In the genomic region with DNA sequence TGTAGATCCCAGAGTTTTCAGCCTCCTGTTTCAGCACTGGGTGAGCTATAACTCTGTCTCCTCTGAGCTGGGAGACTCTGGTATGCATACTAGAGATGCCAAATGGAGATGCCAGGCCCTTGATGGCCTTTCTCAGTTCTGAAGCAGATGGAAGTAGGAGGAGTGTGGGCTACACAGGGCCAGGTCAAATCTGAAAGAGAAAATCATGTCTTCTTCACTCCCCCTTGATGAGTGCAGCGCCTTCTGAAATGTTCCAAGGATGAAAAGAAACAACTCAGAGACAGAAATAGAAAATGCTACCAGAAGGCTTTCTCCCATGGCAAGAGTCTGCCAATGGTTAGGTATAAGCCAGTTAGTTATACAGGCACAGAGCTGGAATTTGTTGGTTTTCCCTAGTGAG, we compare ENCODE assay signal across 25 mouse cellular contexts.
DNase-seq lines count a peak whose midpoint lies in the region; ATAC-seq lines count a peak whose summit lies in the region.
"Had no signal": no experiment of that assay in that cellular context is flagged by ENCODE, and none has a peak within 500 bp of the region (broad histone marks: within the 10 kb centered on the region; RNA-seq: fewer than 3 reads in every experiment).

No protein-coding gene starts in this region.

- 62% methylated on average over 1 of the region's 1 CpGs for WGBS in liver, embryonic 11.5 days

- ATAC-seq in liver, embryonic 11.5 days (replicated peaks; ENCODE audit: low FRiP score), result no peak
- ATAC-seq: activated CD4-positive, CD25-positive, alpha-beta regulatory T cell, adult 4 months; forebrain, embryonic 16.5 days; hindbrain, embryonic 16.5 days; Patski had no signal

- H3K9me3 ChIP-seq in liver, embryonic 11.5 days (ENCODE audit: control insufficient read depth, low read length), result no peaks in the 10 kb centered on the region
- H3K9me3 ChIP-seq: embryonic facial prominence, embryonic 13.5 days; heart, embryonic 13.5 days; hindbrain, embryonic 12.5 days had no signal

- no peak overlapping the region for H3K4me3 ChIP-seq in liver, embryonic 11.5 days (ENCODE audit: low read depth, low read length)
- H3K4me3 ChIP-seq: embryonic facial prominence, embryonic 13.5 days; forebrain, embryonic 12.5 days; gastrocnemius, adult 2 months; heart, embryonic 13.5 days; hindbrain, embryonic 12.5 days had no signal

- no peaks in the 10 kb centered on the region for H3K27me3 ChIP-seq in liver, embryonic 11.5 days (replicated peaks; ENCODE audit: control insufficient read depth, insufficient read depth, low read length)
- H3K27me3 ChIP-seq: CH12.LX; embryonic facial prominence, embryonic 13.5 days; heart, embryonic 13.5 days; hindbrain, embryonic 12.5 days; Patski had no signal

- H3K4me1 ChIP-seq in liver, embryonic 11.5 days (replicated peaks; ENCODE audit: control insufficient read depth, insufficient read depth, low read length), result no peaks in the 10 kb centered on the region
- H3K4me1 ChIP-seq: embryonic facial prominence, embryonic 13.5 days; heart, embryonic 13.5 days; hindbrain, embryonic 12.5 days had no signal

- no peak overlapping the region for H3K9ac ChIP-seq in liver, embryonic 11.5 days (ENCODE audit: low read depth, low read length)
- H3K9ac ChIP-seq: embryonic facial prominence, embryonic 13.5 days; forebrain, embryonic 12.5 days; heart, embryonic 13.5 days; hindbrain, embryonic 12.5 days had no signal

- DNase-seq in frontal cortex, adult 2 months (ENCODE audit: extremely low spot score in 1 of 2, low spot score in 1 of 2), result peak; percentile 30 to 36
- no peak for DNase-seq in frontal cortex, postnatal 10 days (ENCODE audit: low spot score in 2 of 2)
- peak; percentile 5 to 33 for DNase-seq in left cerebral cortex, adult 8-10 months (ENCODE audit: low spot score in 2 of 2)
- DNase-seq in left cerebral cortex, adult 11 months (ENCODE audit: low spot score), result no peak
- peak; percentile 5 for DNase-seq in right cerebral cortex, postnatal 25 days
- no peak for DNase-seq in right cerebral cortex, postnatal 4 days
- peak; percentile 49 for DNase-seq in telencephalon, adult 2 months (ENCODE audit: low read depth, low spot score)
- no peak for DNase-seq in liver, embryonic 11.5 days (ENCODE audit: low spot score)
- DNase-seq: adrenal gland, postnatal 14 days; cerebellum, adult 18-20 months; cerebellum, adult 9-11 months; cerebellum, postnatal 36 days; gastrocnemius, adult 2 months; gastrocnemius, postnatal 25 days; heart, adult 11 months; heart, postnatal 4 days had no signal

- no peaks in the 10 kb centered on the region for H3K36me3 ChIP-seq in liver, embryonic 11.5 days (ENCODE audit: control insufficient read depth, insufficient read depth, low read length)
- H3K36me3 ChIP-seq: embryonic facial prominence, embryonic 13.5 days; forebrain, embryonic 12.5 days; heart, embryonic 13.5 days; hindbrain, embryonic 12.5 days had no signal

- H3K4me2 ChIP-seq in liver, embryonic 11.5 days, result no peak overlapping the region
- H3K4me2 ChIP-seq: embryonic facial prominence, embryonic 13.5 days; forebrain, embryonic 12.5 days; heart, embryonic 13.5 days; hindbrain, embryonic 12.5 days had no signal

- H3K27ac ChIP-seq in liver, embryonic 11.5 days (ENCODE audit: low read depth, low read length), result no peak overlapping the region
- H3K27ac ChIP-seq: embryonic facial prominence, embryonic 13.5 days; forebrain, embryonic 12.5 days; gastrocnemius, adult 2 months; heart, embryonic 13.5 days; hindbrain, embryonic 12.5 days had no signal

Comparison
In these comparisons a context has a peak if more than half of its experiments do, and no peak if none do; other contexts are left out.
1. DNase-seq: peak in frontal cortex, adult 2 months (2 of 2), left cerebral cortex, adult 8-10 months (2 of 2), right cerebral cortex, postnatal 25 days (single experiment) and telencephalon, adult 2 months (single experiment); none in frontal cortex, postnatal 10 days (0 of 2), left cerebral cortex, adult 11 months (single experiment), right cerebral cortex, postnatal 4 days (single experiment) and liver, embryonic 11.5 days (single experiment).